Mouse (Mus musculus): ENCODE measurements around the gene Fbxo21.

GRCm38 (mm10) chr5:118048412-118048811 is 71.9 kb downstream of the Fbxo21 start:
- no peak for TF ChIP-seq GATA1 (IDR thresholded peaks at IDR 0.05; ENCODE audit: low read length)
- no peak for TF ChIP-seq TAL1 (IDR thresholded peaks at IDR 0.05; ENCODE audit: low read length)
